Mouse (Mus musculus) cerebellum, postnatal 4 days (tissue): ENCODE results near the gene Olfr843.

Experiments
- DNase-seq, 2 experiments: peaks; one replicate each; pipeline ENCODE4 v3.0.0; 2022; ENCODE audit warnings: low spot score in 2 of 2, mixed read lengths in 1 of 2

Gene Olfr843

DNA sequence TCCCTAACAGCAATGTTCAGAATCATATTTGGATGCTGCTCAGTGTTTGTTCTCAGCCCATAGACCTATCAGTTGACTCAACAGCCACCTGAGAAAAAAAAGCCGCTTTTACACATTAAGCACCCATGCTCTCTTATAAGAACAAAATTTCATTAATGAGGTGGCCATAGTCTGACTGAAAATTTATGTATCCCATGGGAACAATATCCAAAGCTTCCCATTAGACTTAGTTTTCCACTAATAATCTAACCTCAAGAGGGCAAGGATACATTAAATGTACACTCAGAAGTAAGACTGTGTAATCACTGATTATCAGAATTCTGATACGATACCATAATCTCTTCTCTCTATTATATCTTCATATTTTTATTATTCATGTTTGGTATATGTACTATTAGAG is at the start of gene Olfr843:
Gene Olfr843 (minus strand): TSS at position 101 of the 400 bp plus-strand sequence.
- DNase-seq = no peak
